Mouse (Mus musculus) intestine, embryonic 16.5 days (tissue): ENCODE results near the gene Ric8a. TPM values are rescaled to one million over a fixed set of nuclear protein-coding genes. Genes with fewer than 3 reads are reported as not detected.
"Not testable (repeated sequence)": the region's sequence is repeated elsewhere in the genome, so short reads cannot be mapped to it uniquely, and the experiment has no call there.

Experiments used
- ATAC-seq: fragments of 200-750 bp; cut with Nextera tagmentation; 2 replicates; pipeline ENCODE4 v1.8.0; 2017; ENCODE audit warnings: moderate TSS enrichment, moderate library complexity
- H3K27ac ChIP-seq: fragments of 300-500 bp; sonication (generic); 2 replicates; pipeline ENCODE4 v1.5.1; 2014; ENCODE audit warnings: mild to moderate bottlenecking, low read length
- H3K27me3 ChIP-seq: fragments of 300-500 bp; sonication (generic); replicated peaks from 2 replicates; pipeline ENCODE4 v1.6.1; 2014; ENCODE audit warnings: low read length, control low read depth, mixed read lengths; ENCODE audit not compliant: control insufficient read depth, insufficient read depth
- H3K36me3 ChIP-seq: fragments of 300-500 bp; sonication (generic); 2 replicates; pipeline ENCODE4 v1.6.1; 2014; ENCODE audit warnings: low read length, control low read depth; ENCODE audit not compliant: control insufficient read depth, insufficient read depth
- H3K4me1 ChIP-seq: fragments of 300-500 bp; sonication (generic); 2 replicates; pipeline ENCODE4 v1.6.1; 2014; ENCODE audit warnings: low read length, control low read depth, mixed read lengths; ENCODE audit not compliant: control insufficient read depth, insufficient read depth
- H3K4me2 ChIP-seq: fragments of 300-500 bp; sonication (generic); 2 replicates; pipeline ENCODE4 v1.6.1; 2014; ENCODE audit warnings: low read depth, low read length, control low read depth
- H3K4me3 ChIP-seq: fragments of 300-500 bp; sonication (generic); 2 replicates; pipeline ENCODE4 v1.5.1; 2014; ENCODE audit warnings: mild to moderate bottlenecking, low read length
- H3K9ac ChIP-seq: fragments of 300-500 bp; sonication (generic); 2 replicates; pipeline ENCODE4 v1.6.1; 2014; ENCODE audit warnings: low read depth, low read length
- H3K9me3 ChIP-seq: fragments of 300-500 bp; sonication (generic); 2 replicates; pipeline ENCODE4 v1.6.1; 2016; ENCODE audit warnings: low read length, control low read depth; ENCODE audit not compliant: control insufficient read depth
- WGBS: fragments of 180-500 bp; shearing (Covaris S2); extraction: QIAGEN DNeasy Blood & Tissue Kit; methylation state at CpG from one replicate; pipeline ENCODE4 v1.1.7; 2014; 5-methylcytosine and 5-hydroxymethylcytosine counted together
- polyA plus RNA-seq: library from polyadenylated mRNA; unstranded; fragments of >200 nt; fragmentation: Nextera tagmentation; extraction: Ambion mirVana; gene quantifications from 2 replicates; pipeline ENCODE4 v1.2.1, GENCODE M21; 2015

Ric8a gene
- polyA plus RNA-seq, 1 experiment from 2014 or later = 70.1 TPM

- H3K9ac ChIP-seq = peak overlapping the region; percentile 27; the same call in 1 of the 2 replicates
- 63% methylated on average over 3 of the region's 3 CpGs for WGBS
- H3K4me2 ChIP-seq = peak overlapping the region; percentile 50; the same call in 1 of the 2 replicates
- H3K36me3 ChIP-seq = no peaks in the 10 kb centered on the region
- ATAC-seq = no peak
- H3K9me3 ChIP-seq = no peaks in the 10 kb centered on the region
- no peaks in the 10 kb centered on the region for H3K27me3 ChIP-seq
- no peak overlapping the region for H3K4me3 ChIP-seq
- peaks cover 15% of the 10 kb centered on the region for H3K4me1 ChIP-seq
- H3K27ac ChIP-seq = peak overlapping the region; percentile 64; the same call in 1 of the 2 replicates
Measured at GRCm38 (mm10) chr7:140880419-140880818, 23.7 kb downstream of the Ric8a start.

GRCm38 (mm10) chr7:140880865-140881515, 24.2 kb downstream of the Ric8a start:
- Histone ChIP-seq H3K9ac (peak overlapping the region; percentile 84), H3K36me3 (no peaks in the 10 kb centered on the region), H3K9me3 (no peaks in the 10 kb centered on the region), H3K27ac (peak overlapping the region; percentile 64; the same call in 1 of the 2 replicates), H3K4me2 (peak overlapping the region; percentile 50), H3K27me3 (no peaks in the 10 kb centered on the region), H3K4me3 (peak overlapping the region; percentile 81), H3K4me1 (peaks cover 15% of the 10 kb centered on the region)
- peak; percentile 8 for ATAC-seq
- 11% methylated on average over 8 of the region's 8 CpGs for WGBS

- peak within 1 kb of the TSS; percentile 87 for H3K27ac ChIP-seq
- ATAC-seq = peak; percentile 97
- no peaks in the 10 kb centered on the region for H3K9me3 ChIP-seq
- H3K4me1 ChIP-seq = peaks cover 15% of the 10 kb centered on the region
- H3K27me3 ChIP-seq = no peaks in the 10 kb centered on the region
- H3K36me3 ChIP-seq = no peaks in the 10 kb centered on the region
- under 1% methylated on average over 59 of the region's 59 CpGs for WGBS
- H3K9ac ChIP-seq = peak within 1 kb of the TSS; percentile 84
- peak within 1 kb of the TSS; percentile 50 for H3K4me2 ChIP-seq
- H3K4me3 ChIP-seq = peak within 1 kb of the TSS; percentile 81
Measured at GRCm38 (mm10) chr7:140881696-140882468, 25.1 kb downstream of the Ric8a start, which contains the start of the genes Psmd13 and Sirt3. Gene Psmd13, plus strand, starts transcription at chr7:140881968. Gene Sirt3, minus strand, starts transcription at chr7:140882309.

- Histone ChIP-seq H3K9me3 (no peaks in the 10 kb centered on the region), H3K27me3 (no peaks in the 10 kb centered on the region), H3K4me2 (peak overlapping the region; percentile 50), H3K27ac (peak overlapping the region; percentile 40), H3K4me1 (peaks cover 15% of the 10 kb centered on the region), H3K4me3 (peak overlapping the region; percentile 81), H3K9ac (peak overlapping the region; percentile 84), H3K36me3 (no peaks in the 10 kb centered on the region)
- no peak; the same call in 1 of the 2 replicates for ATAC-seq
- WGBS = under 1% methylated on average over 12 of the region's 12 CpGs
Measured at GRCm38 (mm10) chr7:140882469-140882803, 25.7 kb downstream of the Ric8a start.

- H3K4me2 ChIP-seq, H3K4me3 ChIP-seq, H3K4me1 ChIP-seq, ATAC-seq, H3K27me3 ChIP-seq, H3K9me3 ChIP-seq, H3K9ac ChIP-seq, H3K27ac ChIP-seq, H3K36me3 ChIP-seq: not testable (repeated sequence)
- 97% methylated on average over 16 of the region's 16 CpGs for WGBS
Measured at GRCm38 (mm10) chr7:140890636-140891035, 33.9 kb downstream of the Ric8a start.

GRCm38 (mm10) chr7:140894031-140894430, 37.3 kb downstream of the Ric8a start:
- 91% methylated on average over 7 of the region's 7 CpGs for WGBS
- H3K36me3 ChIP-seq = peaks cover 4% of the 10 kb centered on the region; the same call in 1 of the 2 replicates

GRCm38 (mm10) chr7:140894611-140895010, 37.9 kb downstream of the Ric8a start:
- Histone ChIP-seq H3K9me3 (no peaks in the 10 kb centered on the region), H3K27me3 (no peaks in the 10 kb centered on the region), H3K4me3 (no peak overlapping the region), H3K36me3 (peaks cover 7% of the 10 kb centered on the region), H3K4me1 (no peaks in the 10 kb centered on the region), H3K27ac (no peak overlapping the region), H3K9ac (no peak overlapping the region), H3K4me2 (no peak overlapping the region)
- ATAC-seq = no peak
- WGBS = 94% methylated on average over 3 of the region's 3 CpGs

More at GRCm38 (mm10) chr7:140894031-140894430, 37.3 kb downstream of the Ric8a start:
- Histone ChIP-seq H3K27ac (no peak overlapping the region), H3K9ac (no peak overlapping the region), H3K4me3 (no peak overlapping the region), H3K9me3 (no peaks in the 10 kb centered on the region), H3K27me3 (no peaks in the 10 kb centered on the region), H3K4me2 (no peak overlapping the region), H3K4me1 (no peaks in the 10 kb centered on the region)
- ATAC-seq = no peak

- WGBS = 86% methylated on average over 7 of the region's 7 CpGs
- no peak overlapping the region for H3K4me2 ChIP-seq
- no peak overlapping the region for H3K4me3 ChIP-seq
- no peaks in the 10 kb centered on the region for H3K27me3 ChIP-seq
- H3K9ac ChIP-seq = no peak overlapping the region
- H3K4me1 ChIP-seq = no peaks in the 10 kb centered on the region
- H3K9me3 ChIP-seq = no peaks in the 10 kb centered on the region
- no peak for ATAC-seq
- H3K36me3 ChIP-seq = peaks cover 7% of the 10 kb centered on the region
- no peak overlapping the region for H3K27ac ChIP-seq
Measured at GRCm38 (mm10) chr7:140897863-140898262, 41.1 kb downstream of the Ric8a start.

GRCm38 (mm10) chr7:140899121-140899520, 42.4 kb downstream of the Ric8a start:
- H3K4me2 ChIP-seq = no peak overlapping the region
- no peak overlapping the region for H3K27ac ChIP-seq
- H3K36me3 ChIP-seq = peaks cover 7% of the 10 kb centered on the region
- peaks cover 2% of the 10 kb centered on the region; the same call in 1 of the 2 replicates for H3K4me1 ChIP-seq
- WGBS = 67% methylated on average over 3 of the region's 3 CpGs
- H3K9ac ChIP-seq = no peak overlapping the region
- ATAC-seq = no peak
- no peaks in the 10 kb centered on the region for H3K9me3 ChIP-seq
- H3K4me3 ChIP-seq = no peak overlapping the region
- H3K27me3 ChIP-seq = no peaks in the 10 kb centered on the region
